Mouse (Mus musculus): Measurements from ENCODE around the gene Frmd4a. TPM values are rescaled to one million over a fixed set of nuclear protein-coding genes. Genes with fewer than 3 reads are reported as not detected.
A peak's percentile ranks its signal among the peaks of the same experiment; 100 is the strongest.
"Not testable (repeated sequence)": the region's sequence is repeated elsewhere in the genome, so short reads cannot be mapped to it uniquely, and the experiment has no call there.

Gene Frmd4a
- polyA plus RNA-seq, 1 experiment from 2014 or later = 39.5 TPM

GRCm38 (mm10) chr2:4559211-4559882 is 541.8 kb downstream of the Frmd4a start:
- Histone ChIP-seq H3K27ac (replicated peaks) (peak overlapping the region; percentile 97), H3K4me2 (replicated peaks) (peak overlapping the region; percentile 65), H3K4me1 (peaks cover 86% of the 10 kb centered on the region), H3K27me3 (no peaks in the 10 kb centered on the region), H3K9ac (peak overlapping the region; percentile 45), H3K36me3 (no peaks in the 10 kb centered on the region), H3K9me3 (replicated peaks) (no peaks in the 10 kb centered on the region), H3K4me3 (replicated peaks) (peak overlapping the region; percentile 53)
- under 1% methylated on average over 27 of the region's 27 CpGs for WGBS
- peak; percentile 85 for ATAC-seq (ENCODE audit: insufficient number of reproducible peaks, low FRiP score, low TSS enrichment, low read depth)

- Histone ChIP-seq H3K4me3 (replicated peaks) (peak overlapping the region; percentile 53), H3K4me1 (peaks cover 86% of the 10 kb centered on the region), H3K9me3 (replicated peaks) (no peaks in the 10 kb centered on the region), H3K36me3 (0 out of 2 replicates have a peak, but pooled peaks cover 2% of the 10 kb centered on the region), H3K9ac (peak overlapping the region; percentile 45), H3K4me2 (replicated peaks) (peak overlapping the region; percentile 65), H3K27me3 (no peaks in the 10 kb centered on the region), H3K27ac (replicated peaks) (peak overlapping the region; percentile 97)
- ATAC-seq (ENCODE audit: insufficient number of reproducible peaks, low FRiP score, low TSS enrichment, low read depth) = no peak
- 2% methylated on average over 8 of the region's 8 CpGs for WGBS
Measured at GRCm38 (mm10) chr2:4559883-4560247, 542.3 kb downstream of the Frmd4a start.

- ATAC-seq (ENCODE audit: insufficient number of reproducible peaks, low FRiP score, low TSS enrichment, low read depth); H3K27me3 ChIP-seq; H3K9me3 ChIP-seq (replicated peaks); H3K36me3 ChIP-seq: not testable (repeated sequence)
- peaks cover 81% of the 10 kb centered on the region for H3K4me1 ChIP-seq
- H3K27ac ChIP-seq (replicated peaks) = peak overlapping the region; percentile 67
- H3K9ac ChIP-seq = peak overlapping the region; percentile 45
- WGBS = 15% methylated on average over 2 of the region's 2 CpGs
- H3K4me2 ChIP-seq (replicated peaks) = peak overlapping the region; percentile 65
- peak overlapping the region; percentile 53 for H3K4me3 ChIP-seq (replicated peaks)
Measured at GRCm38 (mm10) chr2:4560516-4560915, 543.0 kb downstream of the Frmd4a start.

- H3K4me2 ChIP-seq (replicated peaks) = peak overlapping the region; percentile 65
- peak overlapping the region; percentile 53 for H3K4me3 ChIP-seq (replicated peaks)
- peaks cover 81% of the 10 kb centered on the region for H3K4me1 ChIP-seq
- H3K36me3 ChIP-seq = peaks cover 12% of the 10 kb centered on the region
- no peak for ATAC-seq (ENCODE audit: insufficient number of reproducible peaks, low FRiP score, low TSS enrichment, low read depth)
- WGBS = 16% methylated on average over 5 of the region's 5 CpGs
- H3K9ac ChIP-seq = peak overlapping the region; percentile 45; the same call in 1 of the 2 replicates
- no peaks in the 10 kb centered on the region for H3K27me3 ChIP-seq
- H3K9me3 ChIP-seq (replicated peaks) = no peaks in the 10 kb centered on the region
- H3K27ac ChIP-seq (replicated peaks) = peak overlapping the region; percentile 67
Measured at GRCm38 (mm10) chr2:4561196-4561595, 543.7 kb downstream of the Frmd4a start.

GRCm38 (mm10) chr2:4562373-4562772 is 544.9 kb downstream of the Frmd4a start:
- Histone ChIP-seq H3K9ac (no peak overlapping the region), H3K9me3 (replicated peaks) (no peaks in the 10 kb centered on the region), H3K4me2 (replicated peaks) (peak overlapping the region; percentile 65), H3K4me1 (peaks cover 77% of the 10 kb centered on the region), H3K27ac (replicated peaks) (0 out of 2 replicates have a peak overlapping the region, but pooled peaks have one; percentile 39), H3K4me3 (replicated peaks) (peak overlapping the region; percentile 53), H3K36me3 (peaks cover 19% of the 10 kb centered on the region), H3K27me3 (no peaks in the 10 kb centered on the region)
- 73% methylated on average over 3 of the region's 3 CpGs for WGBS
- no peak for ATAC-seq (ENCODE audit: insufficient number of reproducible peaks, low FRiP score, low TSS enrichment, low read depth)

- no peaks in the 10 kb centered on the region for H3K27me3 ChIP-seq
- peak overlapping the region; percentile 65 for H3K4me2 ChIP-seq (replicated peaks)
- no peaks in the 10 kb centered on the region for H3K9me3 ChIP-seq (replicated peaks)
- H3K36me3 ChIP-seq = peaks cover 20% of the 10 kb centered on the region
- peak overlapping the region; percentile 53 for H3K4me3 ChIP-seq (replicated peaks)
- ATAC-seq (ENCODE audit: insufficient number of reproducible peaks, low FRiP score, low TSS enrichment, low read depth) = no peak
- H3K27ac ChIP-seq (replicated peaks) = 0 out of 2 replicates have a peak overlapping the region, but pooled peaks have one; percentile 39
- WGBS = 38% methylated on average over 5 of the region's 5 CpGs
- peak overlapping the region; percentile 18; the same call in 1 of the 2 replicates for H3K9ac ChIP-seq
- H3K4me1 ChIP-seq = peaks cover 72% of the 10 kb centered on the region
Measured at GRCm38 (mm10) chr2:4562826-4563225, 545.3 kb downstream of the Frmd4a start.

GRCm38 (mm10) chr2:4563322-4563721 is 545.8 kb downstream of the Frmd4a start:
- peak overlapping the region; percentile 53; the same call in 1 of the 2 replicates for H3K4me3 ChIP-seq (replicated peaks)
- H3K27ac ChIP-seq (replicated peaks) = 0 out of 2 replicates have a peak overlapping the region, but pooled peaks have one; percentile 22
- H3K4me1 ChIP-seq = peaks cover 67% of the 10 kb centered on the region
- H3K9ac ChIP-seq = no peak overlapping the region
- peaks cover 22% of the 10 kb centered on the region for H3K36me3 ChIP-seq
- H3K4me2 ChIP-seq (replicated peaks) = peak overlapping the region; percentile 65
- H3K9me3 ChIP-seq (replicated peaks) = no peaks in the 10 kb centered on the region
- no peaks in the 10 kb centered on the region for H3K27me3 ChIP-seq
- ATAC-seq (ENCODE audit: insufficient number of reproducible peaks, low FRiP score, low TSS enrichment, low read depth) = no peak
- 33% methylated on average over 1 of the region's 1 CpGs for WGBS

- 67% methylated on average over 4 of the region's 4 CpGs for WGBS
- 0 out of 2 replicates have a peak, but pooled peaks have one; percentile 15 for ATAC-seq (ENCODE audit: insufficient number of reproducible peaks, low FRiP score, low TSS enrichment, low read depth)
- no peaks in the 10 kb centered on the region for H3K27me3 ChIP-seq
- peak overlapping the region; percentile 55 for H3K27ac ChIP-seq (replicated peaks)
- H3K4me3 ChIP-seq (replicated peaks) = no peak overlapping the region
- H3K4me2 ChIP-seq (replicated peaks) = no peak overlapping the region
- H3K36me3 ChIP-seq = peaks cover 22% of the 10 kb centered on the region
- peaks cover 59% of the 10 kb centered on the region for H3K4me1 ChIP-seq
- H3K9me3 ChIP-seq (replicated peaks) = no peaks in the 10 kb centered on the region
- H3K9ac ChIP-seq = no peak overlapping the region
Measured at GRCm38 (mm10) chr2:4566260-4566955, 548.9 kb downstream of the Frmd4a start.

- no peak for ATAC-seq (ENCODE audit: insufficient number of reproducible peaks, low FRiP score, low TSS enrichment, low read depth)
- H3K4me1 ChIP-seq = peaks cover 53% of the 10 kb centered on the region
- peak overlapping the region; percentile 55 for H3K27ac ChIP-seq (replicated peaks)
- H3K9me3 ChIP-seq (replicated peaks) = no peaks in the 10 kb centered on the region
- H3K4me3 ChIP-seq (replicated peaks) = no peak overlapping the region
- H3K4me2 ChIP-seq (replicated peaks) = no peak overlapping the region
- 90% methylated on average over 9 of the region's 9 CpGs for WGBS
- H3K9ac ChIP-seq = no peak overlapping the region
- peaks cover 27% of the 10 kb centered on the region for H3K36me3 ChIP-seq
- H3K27me3 ChIP-seq = no peaks in the 10 kb centered on the region
Measured at GRCm38 (mm10) chr2:4566956-4567680, 549.6 kb downstream of the Frmd4a start.

GRCm38 (mm10) chr2:4568967-4569366 is 551.5 kb downstream of the Frmd4a start:
- no peak overlapping the region for H3K27ac ChIP-seq (replicated peaks)
- H3K4me1 ChIP-seq = peaks cover 42% of the 10 kb centered on the region
- H3K9me3 ChIP-seq (replicated peaks) = no peaks in the 10 kb centered on the region
- 65% methylated on average over 5 of the region's 5 CpGs for WGBS
- no peak overlapping the region for H3K4me2 ChIP-seq (replicated peaks)
- H3K4me3 ChIP-seq (replicated peaks) = no peak overlapping the region
- peaks cover 45% of the 10 kb centered on the region for H3K36me3 ChIP-seq
- no peak overlapping the region for H3K9ac ChIP-seq
- no peaks in the 10 kb centered on the region for H3K27me3 ChIP-seq
- ATAC-seq (ENCODE audit: insufficient number of reproducible peaks, low FRiP score, low TSS enrichment, low read depth) = no peak
